Mouse (Mus musculus): Measurements from ENCODE around the gene Cdc34b.
"Not testable (repeated sequence)": the region's sequence is repeated elsewhere in the genome, so short reads cannot be mapped to it uniquely, and the experiment has no call there.

Cdc34b gene

GRCm38 (mm10) chr11:94741732-94742272, at the start of gene Cdc34b:
TSS of gene Cdc34b (plus strand) at chr11:94741782.
- no peak for DNase-seq (ENCODE audit: extremely low read depth, low read depth)

DNA sequence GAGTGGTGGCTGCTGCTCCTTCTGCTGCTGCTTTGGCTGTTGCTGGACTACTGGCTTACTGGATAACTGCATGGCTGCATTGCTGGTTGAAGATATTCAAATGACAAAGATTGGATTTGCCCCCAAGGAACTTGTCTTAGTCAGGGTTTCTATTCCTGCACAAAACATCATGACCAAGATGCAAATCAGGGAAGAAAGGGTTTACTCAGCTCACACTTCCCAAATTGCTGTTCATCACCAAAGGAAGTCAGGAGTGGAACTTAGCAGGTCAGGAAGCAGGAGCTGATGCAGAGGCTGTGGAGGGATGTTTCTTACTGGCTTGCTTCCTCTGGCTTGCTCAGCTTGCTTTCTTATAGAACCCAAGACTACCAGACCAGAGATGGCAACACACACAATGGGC, 49.1 kb upstream of the Cdc34b start:
- DNase-seq (ENCODE audit: extremely low read depth, low read depth) = not testable (repeated sequence)

GRCm38 (mm10) chr11:94695508-94695907, 46.1 kb upstream of the Cdc34b start:
- DNase-seq (ENCODE audit: extremely low read depth, low read depth) = no peak

GRCm38 (mm10) chr11:94697140-94697539, 44.4 kb upstream of the Cdc34b start:
- no peak for DNase-seq (ENCODE audit: extremely low read depth, low read depth)

DNA sequence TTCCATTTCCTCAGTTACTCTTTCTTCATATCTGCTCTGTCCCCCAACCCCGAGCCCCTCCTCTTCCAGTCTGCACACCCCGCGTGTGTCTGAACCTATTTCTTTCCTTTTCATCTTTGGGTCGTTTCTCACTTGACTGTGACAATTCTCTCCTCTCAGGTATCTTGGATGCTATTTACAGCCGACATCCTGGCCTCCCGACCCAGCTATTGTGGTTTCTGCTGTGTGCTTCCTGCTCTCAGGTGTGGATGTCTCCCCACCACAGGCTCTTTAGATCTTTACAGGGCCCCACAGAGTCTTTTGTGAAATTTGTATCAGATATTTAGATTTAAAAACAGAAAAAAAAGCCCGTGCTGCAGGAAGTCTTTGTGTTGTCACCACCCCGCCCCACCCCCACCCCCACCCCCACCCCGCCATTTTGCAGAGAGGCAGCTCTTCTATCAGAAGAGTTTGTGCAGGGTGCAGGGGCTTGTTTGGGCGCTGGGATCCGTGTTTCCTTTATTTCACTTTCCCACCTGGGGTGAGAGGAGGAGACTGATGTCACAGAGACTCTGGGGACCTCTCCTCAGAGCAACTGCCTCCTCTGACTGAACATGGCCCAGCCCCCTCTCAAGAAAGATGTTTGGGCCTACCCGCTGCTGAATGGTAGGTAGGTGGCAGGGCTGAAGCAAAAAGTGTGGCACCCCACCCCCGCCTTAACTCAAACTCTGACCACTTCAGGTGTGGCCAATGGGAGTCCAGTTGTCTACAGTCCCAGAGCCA, 43.7 kb upstream of the Cdc34b start:
- DNase-seq (ENCODE audit: extremely low read depth, low read depth) = no peak

DNA sequence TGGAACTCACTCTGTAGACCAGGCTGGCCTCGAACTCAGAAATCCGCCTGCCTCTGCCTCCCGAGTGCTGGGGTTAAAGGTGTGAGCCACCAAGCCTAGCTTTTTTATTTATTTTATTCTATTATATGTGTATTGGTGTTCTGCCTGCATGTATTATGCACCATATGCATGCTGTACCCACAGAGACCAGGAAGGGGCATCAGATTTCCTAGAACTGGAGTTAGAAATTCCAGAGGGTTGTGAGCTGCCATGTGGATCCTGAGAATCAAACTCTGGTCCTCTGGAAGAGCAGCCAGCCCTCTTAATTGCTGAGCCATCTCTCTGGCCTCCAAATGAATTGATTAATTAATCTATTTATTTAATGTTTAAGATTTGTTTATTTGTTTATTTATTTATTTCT, 42.2 kb upstream of the Cdc34b start:
- DNase-seq (ENCODE audit: extremely low read depth, low read depth) = no peak

DNA sequence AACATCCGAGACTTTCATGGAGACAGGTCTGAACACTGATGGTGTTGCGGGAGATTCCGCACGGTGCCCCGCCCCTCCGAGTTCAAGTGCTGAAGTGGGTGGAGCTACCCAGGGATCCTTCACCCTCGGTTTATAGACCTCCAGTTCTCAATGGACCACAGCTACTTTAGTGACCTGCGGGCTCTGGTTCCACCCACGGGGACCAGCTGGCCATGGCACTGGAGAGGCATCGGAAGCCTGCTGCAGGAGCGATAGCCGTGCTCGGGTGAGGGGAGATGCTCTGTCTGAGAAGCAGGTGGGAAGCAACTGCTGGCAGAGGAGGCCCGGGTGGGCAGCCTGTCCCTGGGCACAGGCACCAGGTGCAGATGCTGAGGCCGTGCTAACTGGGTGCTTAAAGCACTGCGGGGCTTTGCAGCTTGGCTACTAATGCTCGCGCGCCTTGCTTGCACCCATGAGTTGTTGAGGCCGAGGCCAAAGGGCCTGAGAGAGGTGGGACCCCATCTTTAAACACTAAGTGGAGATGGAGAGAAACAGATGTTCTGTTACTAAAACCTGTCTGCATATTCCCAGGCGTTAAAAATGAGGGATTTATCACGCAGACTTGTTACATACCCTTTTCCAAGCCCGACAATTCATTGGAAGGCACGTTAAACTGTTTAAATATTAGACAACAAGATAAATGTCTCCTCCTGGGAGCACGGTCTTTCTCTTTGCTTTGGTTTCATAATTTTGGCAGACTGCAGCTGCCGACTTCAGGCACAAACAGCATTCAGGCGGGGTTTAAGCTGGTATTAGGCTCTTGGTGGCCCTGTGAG, 40.0 kb upstream of the Cdc34b start:
- no peak for DNase-seq (ENCODE audit: extremely low read depth, low read depth)

GRCm38 (mm10) chr11:94702216-94702610, 39.4 kb upstream of the Cdc34b start:
- DNase-seq (ENCODE audit: extremely low read depth, low read depth) = no peak

- DNase-seq (ENCODE audit: extremely low read depth, low read depth) = no peak
Measured at GRCm38 (mm10) chr11:94704020-94704419, 37.6 kb upstream of the Cdc34b start.

DNA sequence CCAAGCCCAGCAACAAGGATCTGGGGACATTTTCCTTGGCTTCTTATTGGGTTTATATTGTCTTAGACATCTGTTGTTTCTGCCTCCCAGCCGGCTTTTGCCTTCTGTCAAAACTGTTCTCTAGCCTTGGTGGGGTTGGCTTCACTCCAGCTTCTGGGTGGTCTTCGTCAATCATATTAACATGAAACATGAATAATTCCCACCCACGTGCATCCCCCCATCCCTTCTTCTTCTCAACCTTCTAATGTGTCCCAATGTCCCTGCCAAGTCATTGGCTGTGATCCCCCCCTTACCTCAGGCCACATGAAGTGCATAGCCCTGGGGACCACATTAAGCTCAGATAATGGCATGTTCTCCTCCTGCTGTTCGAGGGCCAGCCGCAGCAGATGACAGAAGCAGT, 37.1 kb upstream of the Cdc34b start, which contains the start of gene Gm11541:
Gene Gm11541 (minus strand): TSS at position 28 of the 400 bp plus-strand sequence.
- DNase-seq (ENCODE audit: extremely low read depth, low read depth) = no peak

DNA sequence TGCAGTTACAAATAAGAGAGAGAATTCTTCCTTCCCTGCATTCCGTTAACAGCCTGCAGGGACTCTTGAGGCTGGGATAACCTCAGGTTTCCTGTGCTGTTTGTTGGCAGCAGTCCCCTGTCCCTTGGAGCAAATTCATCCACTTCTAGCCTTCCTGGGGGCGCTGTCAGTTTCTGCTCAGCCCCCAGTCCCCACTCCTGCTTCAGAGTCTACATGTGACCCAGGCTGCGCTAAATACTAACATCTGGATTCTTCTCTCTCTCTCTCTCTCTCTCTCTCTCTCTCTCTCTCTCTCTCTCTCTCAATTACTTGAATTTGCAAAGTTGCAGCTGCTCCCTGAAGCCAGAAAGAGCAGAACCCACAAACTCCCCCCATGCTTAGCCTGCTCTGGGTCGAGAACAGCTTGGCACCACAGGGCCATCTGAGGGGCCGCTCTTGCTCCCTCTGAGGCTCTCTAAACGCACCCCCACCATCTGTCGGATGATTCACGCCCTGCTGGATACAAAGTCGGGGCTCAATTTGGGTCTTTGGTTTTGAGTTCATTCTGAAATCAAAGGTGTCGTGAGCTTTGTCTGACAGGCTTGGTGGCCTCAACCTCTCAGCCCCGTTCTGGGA, 28.2 kb upstream of the Cdc34b start:
- no peak for DNase-seq (ENCODE audit: extremely low read depth, low read depth)

- DNase-seq (ENCODE audit: extremely low read depth, low read depth) = no peak
Measured at GRCm38 (mm10) chr11:94715622-94716021, 26.0 kb upstream of the Cdc34b start.

- DNase-seq (ENCODE audit: extremely low read depth, low read depth) = no peak
Measured at GRCm38 (mm10) chr11:94716754-94717153, 24.8 kb upstream of the Cdc34b start.

DNA sequence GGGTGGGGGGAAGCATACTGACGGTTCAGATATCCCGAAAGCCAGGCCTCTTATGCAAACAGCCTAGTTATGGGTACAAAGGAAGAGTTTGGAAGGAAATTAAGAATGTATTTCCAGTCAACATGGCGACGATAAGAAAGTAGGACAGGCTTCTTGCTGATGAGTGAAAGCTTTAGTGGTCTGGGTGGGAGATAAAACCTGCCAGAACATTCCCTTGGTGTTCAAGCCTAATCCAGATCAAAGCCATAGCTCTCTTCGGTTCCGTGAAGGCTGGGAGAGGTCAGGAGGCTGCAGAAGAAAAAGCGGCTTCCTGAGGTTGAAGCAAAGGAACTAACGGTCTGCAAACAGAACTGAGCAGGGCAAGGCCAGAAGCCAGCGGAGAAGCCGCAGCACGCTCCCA, 24.3 kb upstream of the Cdc34b start:
- DNase-seq (ENCODE audit: extremely low read depth, low read depth) = no peak

DNA sequence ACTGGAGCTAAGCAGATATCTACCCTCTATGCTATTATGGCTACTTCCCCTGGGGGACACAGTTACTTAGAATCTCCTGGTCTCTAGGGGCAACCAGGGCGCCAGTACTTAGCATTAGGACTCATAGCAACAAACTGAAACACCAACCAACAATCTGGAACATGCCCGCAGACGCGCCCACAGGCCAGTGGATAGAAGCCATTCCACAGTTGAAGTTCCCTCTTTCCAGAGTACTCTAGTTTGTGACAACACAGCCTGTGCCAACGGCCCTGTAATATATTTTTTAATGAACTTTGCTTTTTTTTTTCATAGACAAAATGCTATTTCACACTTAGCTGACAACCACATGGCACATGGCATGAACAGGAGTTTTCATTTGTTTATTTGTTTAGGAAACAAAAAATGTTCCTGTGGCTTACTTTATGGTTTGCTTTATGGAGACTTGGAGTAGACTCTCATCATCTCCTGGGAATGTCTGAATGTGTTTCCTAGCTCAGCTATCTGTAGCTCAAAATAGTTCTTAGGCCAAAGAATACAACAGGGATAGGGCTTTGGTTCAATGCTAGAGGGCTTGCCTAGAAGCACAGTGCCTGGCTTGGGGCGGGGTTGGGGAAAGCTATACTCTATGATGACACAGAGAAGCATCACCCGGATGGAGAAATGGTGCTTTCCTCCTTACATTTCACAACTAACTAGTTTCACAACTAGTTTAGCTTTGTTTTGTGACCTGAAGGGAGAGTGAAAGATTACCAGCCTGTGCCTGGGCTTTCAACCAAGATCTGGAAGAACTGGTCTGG, 23.3 kb upstream of the Cdc34b start:
- no peak for DNase-seq (ENCODE audit: extremely low read depth, low read depth)

DNA sequence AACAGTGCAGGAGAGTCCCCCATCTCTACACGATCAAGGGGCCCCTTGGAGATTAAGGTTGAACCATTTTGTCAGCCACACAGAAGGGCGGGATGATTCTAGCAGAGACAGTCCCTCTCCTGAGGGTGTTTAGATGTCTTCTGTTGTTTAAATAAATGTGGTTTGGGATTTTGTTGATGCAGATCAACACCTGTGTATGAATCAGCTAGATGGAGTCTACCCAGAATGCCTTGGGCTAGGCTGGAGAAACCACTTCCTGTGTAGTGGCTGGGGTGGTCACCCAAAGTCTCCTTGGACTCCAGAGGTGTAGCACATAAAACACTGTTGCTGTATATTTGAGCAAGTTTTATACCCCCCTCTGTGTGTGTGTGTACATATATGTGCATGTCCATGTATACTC, 22.4 kb upstream of the Cdc34b start:
- no peak for DNase-seq (ENCODE audit: extremely low read depth, low read depth)

- DNase-seq (ENCODE audit: extremely low read depth, low read depth) = no peak
Measured at GRCm38 (mm10) chr11:94727306-94727705, 14.3 kb upstream of the Cdc34b start.

- DNase-seq (ENCODE audit: extremely low read depth, low read depth) = no peak
Measured at GRCm38 (mm10) chr11:94728545-94728944, 13.0 kb upstream of the Cdc34b start.

- no peak for DNase-seq (ENCODE audit: extremely low read depth, low read depth)
Measured at GRCm38 (mm10) chr11:94729565-94729964, 12.0 kb upstream of the Cdc34b start.

DNA sequence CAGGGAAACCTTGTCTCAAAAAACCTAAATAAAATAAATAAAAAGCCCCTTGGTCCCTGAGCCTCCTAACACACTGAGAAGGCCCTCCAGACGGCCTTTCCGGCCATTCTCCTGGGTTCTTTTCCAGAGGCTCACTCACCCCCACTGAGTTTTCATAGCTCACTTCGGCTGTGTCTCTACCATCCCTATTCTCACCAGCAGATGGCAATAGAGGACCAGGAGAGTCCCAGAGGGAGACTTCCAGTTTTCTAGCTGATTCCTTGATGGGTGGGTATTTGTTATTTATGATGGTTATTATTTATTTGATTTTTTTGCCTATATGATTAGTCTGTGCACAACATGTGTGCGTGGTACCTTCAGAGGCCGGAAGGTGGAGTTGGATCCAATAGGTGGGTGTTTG, 11.3 kb upstream of the Cdc34b start:
- DNase-seq (ENCODE audit: extremely low read depth, low read depth) = peak; percentile 28

GRCm38 (mm10) chr11:94731229-94731628, 10.4 kb upstream of the Cdc34b start:
- DNase-seq (ENCODE audit: extremely low read depth, low read depth) = no peak
